Mouse (Mus musculus): Measurements from ENCODE around the gene Impdh2. TPM values are rescaled to one million over a fixed set of nuclear protein-coding genes. Genes with fewer than 3 reads are reported as not detected.

Impdh2 gene
- 10 to 100 TPM; 51.9 to 54.0 TPM for total RNA-seq (2021)
- long read RNA-seq, experiment 1, transcript Impdh2-201 (14 exons, 1,858 nt) = major isoform, 5 of 33 reads
- long read RNA-seq, experiment 1, partial matches to known transcripts = 2 of 33 reads
- long read RNA-seq, experiment 1, other reads (novel, unspliced or antisense) = 22 of 33 reads
- long read RNA-seq, experiment 2, transcript Impdh2-201 (14 exons, 1,858 nt) = major isoform, 11 of 51 reads
- long read RNA-seq, experiment 2, transcript Impdh2-206 (2 exons, 274 nt) = minor isoform, 5 of 51 reads
- long read RNA-seq, experiment 2, partial matches to known transcripts = 3 of 51 reads
- long read RNA-seq, experiment 2, other reads (novel, unspliced or antisense) = 32 of 51 reads

DNA sequence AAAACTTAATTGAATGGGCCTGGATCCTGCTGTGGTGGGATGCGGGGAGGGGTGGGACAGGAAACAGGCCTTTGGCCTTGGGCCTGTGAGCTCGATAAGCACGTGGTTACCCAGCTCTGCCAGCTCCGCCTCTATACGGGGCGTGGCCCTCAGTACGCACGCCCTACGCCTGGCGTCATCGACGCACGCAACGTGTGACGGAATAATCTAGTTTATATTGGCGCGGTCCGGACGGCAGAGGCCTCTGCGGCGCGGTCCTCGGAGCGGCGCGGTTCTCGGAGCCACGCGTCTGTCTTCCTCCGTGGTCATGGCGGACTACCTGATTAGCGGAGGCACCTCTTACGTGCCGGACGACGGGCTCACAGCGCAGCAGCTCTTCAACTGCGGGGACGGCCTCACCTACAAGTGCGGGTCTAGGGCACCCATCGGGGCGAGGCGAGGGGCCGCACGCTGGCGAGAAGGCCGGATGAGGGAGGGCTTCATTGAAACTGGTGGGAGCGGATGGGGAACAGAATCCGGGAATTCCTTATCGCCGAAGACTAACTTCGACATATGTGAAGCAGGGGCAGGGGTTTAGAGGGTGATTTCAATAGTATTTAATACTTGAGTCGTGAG, at the start of gene Impdh2:
Gene Impdh2 (plus strand): TSS at position 60 of the 615 bp plus-strand sequence.
- DNase-seq = peak; percentile 92

DNA sequence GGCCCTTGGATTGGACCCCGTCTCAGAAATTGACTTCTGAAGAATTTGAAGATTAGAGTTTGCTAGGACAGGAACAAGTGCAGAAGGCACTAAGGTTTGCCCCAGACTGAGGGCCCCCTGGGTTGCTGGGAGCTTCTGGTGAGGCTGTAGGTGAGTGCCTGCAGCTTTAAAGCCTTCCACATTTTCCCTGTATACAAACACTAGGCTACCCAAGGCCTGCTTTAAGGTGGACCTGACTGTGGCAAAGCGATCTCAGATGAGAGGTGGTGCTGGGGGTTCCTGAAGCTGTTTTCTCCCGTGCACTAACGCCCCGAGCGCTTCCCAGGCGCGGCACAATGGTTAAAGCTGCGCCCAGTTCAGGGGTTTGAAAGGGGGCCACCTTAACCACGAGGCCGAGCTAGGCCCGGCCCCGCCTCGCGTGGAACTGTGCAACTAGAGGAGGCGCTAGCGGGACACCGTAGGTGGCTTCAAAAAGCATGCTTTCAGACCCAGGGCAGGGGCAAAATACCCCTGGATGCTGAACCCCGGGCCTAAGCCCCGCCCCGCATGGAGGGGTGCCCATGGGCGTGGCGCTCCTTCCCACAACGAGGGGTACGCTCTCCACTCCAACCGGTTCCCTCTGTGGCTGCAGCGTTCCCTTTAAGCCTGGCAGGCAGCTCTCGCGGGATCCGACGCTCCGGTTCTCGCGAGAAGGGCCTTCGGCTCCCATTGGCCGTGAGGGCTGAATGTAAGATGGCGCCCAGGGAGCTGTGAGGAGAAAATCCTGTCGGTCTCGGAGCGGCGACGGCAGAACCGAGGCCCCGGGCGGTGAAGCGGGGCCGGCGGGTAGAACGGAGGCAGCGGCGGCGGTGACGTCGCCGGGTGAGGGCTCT, 43.5 kb upstream of the Impdh2 start, which contains the start of gene Qrich1:
Gene Qrich1 (plus strand): TSS at position 427 of the 872 bp plus-strand sequence.
- DNase-seq = peak; percentile 96

DNA sequence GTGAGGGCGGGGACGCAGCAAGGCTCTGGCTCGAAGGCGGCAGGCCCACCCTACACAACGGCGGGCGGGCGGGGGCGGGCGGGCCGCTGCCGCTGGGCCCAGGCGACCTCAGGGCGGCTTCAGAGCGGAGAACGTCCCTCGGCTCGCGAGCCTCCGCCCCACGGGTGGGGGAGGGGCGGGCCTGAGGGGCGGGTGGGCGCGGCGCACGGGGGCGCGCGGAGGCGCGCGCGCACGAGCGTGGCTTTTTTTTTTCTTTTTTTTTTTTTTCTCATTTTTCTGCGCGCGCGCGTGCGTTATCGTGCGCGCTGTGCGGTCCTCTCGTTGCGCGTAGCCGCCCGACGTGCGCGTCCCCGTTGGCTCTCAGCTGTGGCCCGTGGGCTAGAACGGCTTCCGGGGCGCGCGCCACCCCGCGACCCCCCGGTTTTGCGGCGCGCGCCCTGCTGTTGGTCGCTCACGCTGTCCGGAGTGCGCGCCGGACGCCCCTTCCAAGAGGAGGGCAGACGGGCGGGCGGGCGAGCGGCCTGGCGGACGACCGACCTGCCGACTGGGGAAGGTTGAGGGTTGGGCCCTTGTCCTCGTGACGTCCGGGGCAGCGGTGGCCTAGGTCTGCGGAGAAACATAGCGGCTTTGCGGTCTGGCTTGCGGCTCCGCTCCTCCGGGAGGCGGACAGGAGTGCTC, 42.7 kb upstream of the Impdh2 start:
- DNase-seq = peak; percentile 83

DNA sequence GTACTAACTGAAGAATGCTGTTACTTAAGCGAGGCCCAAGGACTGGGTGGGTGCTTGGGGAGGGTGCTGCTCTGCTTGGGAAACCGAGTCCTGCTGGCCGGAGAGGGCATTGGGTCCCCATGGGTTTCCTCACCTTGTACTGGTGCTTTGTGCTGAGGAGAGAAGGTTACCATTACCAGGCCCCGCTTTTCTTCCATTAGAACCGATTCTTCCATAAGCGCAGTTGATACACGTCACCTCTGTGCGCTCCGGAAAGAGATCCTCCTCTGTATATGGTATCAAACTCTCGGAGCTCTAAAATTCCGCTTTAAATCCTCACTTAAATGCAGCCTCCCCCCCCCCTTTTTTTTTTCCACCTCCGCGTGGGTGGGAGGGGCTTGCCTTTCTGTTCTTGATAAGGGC, 42.2 kb upstream of the Impdh2 start:
- no peak for DNase-seq

DNA sequence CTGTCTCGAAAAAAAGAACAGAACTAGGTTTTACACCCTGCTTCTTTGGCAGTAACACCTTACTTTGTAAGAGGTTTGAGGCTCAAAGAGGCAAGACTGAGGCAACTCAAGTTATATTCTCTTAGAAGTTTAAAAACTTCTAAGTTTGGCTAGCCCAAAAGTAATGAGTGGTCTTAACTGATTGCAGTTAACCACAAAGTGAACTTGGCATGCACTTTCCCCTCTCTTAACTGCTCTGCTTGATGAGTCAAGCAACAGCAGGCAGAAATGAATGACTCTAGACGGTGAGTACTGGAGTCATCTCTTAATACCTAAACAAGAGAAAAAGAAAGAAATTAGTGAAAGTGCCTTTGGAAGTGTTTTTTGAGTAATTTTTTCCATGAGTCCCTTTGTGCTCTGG, 38.5 kb upstream of the Impdh2 start:
- no peak for DNase-seq

DNA sequence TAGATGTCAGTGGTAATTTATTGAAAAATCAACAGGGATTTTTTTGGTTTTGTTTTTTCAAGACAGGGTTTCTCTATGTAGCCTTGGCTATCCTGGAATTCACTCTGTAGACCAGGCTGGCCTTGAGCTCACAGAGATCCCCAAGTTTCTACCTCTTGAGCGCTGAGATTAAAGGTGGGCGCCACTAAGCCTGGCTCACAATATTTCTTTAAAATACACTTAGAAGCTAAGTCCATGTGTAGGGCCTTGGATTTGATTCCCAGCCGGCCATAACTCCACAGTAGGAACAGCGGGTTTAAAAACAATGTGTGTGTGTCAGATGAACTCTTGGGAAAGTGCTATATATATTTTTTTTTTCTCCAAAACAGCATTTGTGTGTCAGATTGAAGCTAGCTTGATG, 36.7 kb upstream of the Impdh2 start:
- DNase-seq = no peak

DNA sequence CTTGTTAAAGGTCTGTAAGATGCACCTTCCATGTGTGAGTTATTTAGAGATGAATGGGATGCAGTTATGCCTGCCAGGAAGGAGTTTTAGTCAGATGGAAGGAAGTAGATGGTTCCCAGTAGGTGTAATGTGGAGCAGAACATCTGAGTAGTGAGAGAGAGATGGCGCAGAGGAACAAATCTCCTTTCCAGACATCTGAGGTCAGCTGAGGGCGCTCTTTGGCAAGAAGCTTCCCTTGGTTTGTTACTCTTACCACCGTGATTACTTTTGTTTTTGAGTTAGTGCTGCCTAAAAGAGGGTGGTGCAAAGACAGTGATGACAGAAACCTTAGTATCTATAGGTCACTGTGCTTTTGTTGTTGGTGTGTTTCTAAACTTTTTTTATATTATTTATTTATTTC, 34.7 kb upstream of the Impdh2 start:
- DNase-seq = no peak

DNA sequence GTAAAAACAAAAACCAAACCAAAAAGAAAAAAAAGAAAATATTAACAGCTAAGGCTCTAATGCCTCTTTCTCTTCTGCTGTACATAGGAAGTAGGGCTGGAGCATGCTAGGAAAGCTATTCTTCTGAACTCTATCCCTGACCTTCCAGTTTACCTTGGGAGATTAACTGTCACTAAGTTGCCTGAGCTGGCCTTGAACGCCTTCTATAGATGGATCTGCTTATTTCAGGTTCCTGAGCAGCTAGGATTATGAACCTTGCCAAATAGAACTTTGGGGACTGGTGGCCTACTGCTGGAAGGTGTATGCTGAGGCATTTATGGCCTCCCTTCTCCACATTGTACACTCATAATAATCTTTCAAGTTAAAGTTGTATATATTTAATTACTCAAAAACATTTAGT, 29.1 kb upstream of the Impdh2 start:
- no peak for DNase-seq

DNA sequence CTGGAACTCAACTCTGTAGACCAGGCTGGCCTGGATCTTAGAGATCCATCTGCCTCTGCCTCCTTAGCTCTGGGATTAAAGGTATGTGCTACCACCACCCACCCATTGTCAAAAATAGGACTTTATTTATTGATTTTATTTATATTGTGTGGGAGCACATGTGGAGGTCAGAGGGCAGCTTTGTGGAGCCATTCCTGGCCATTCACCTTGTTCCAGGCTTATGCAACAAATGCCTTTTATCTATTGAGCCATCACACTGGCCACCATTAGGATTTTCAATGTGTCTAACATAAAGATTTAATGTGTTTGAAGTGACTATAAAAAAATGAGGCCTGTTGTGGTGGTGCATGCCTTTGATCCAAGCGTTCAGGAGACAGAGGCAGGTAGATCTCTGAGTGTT, 28.6 kb upstream of the Impdh2 start:
- no peak for DNase-seq

DNA sequence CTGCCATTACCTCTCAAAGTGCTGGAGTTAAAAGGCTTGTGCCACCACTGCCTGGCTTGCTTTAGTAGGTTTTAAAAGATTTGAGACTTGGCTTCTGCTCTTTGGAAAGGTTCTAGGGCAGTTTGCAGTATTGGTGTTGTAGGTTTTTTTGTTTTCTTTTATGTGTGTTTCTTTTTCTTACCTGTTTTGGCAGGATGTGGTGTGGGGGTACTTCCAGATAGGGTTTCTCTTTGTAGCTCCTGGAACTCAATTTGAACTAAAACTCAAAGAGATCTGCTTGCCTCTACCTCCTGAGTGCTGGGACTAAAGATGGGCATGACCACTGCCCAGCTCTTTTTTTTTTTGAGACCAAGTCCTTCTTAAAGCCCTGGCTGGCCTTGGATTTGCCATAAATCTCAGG, 19.2 kb upstream of the Impdh2 start:
- no peak for DNase-seq

DNA sequence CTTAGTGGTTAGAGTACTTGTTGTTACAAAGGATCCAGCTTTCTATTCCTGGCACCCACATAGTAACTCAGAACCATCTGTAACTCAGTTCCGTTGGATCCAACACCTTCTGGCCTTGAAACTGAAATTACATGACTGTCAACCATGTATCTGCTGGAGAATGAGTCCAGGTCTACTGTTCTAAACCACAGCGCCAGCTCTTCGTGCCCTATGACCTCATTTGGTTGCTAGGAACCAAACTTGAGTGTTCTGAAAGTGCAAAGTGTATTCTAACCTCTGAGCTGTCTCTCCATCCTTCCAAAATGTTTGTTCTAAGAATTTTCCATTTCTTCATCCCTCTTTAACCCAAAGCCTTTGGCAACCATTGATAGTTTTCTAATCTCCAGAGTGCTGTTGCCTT, 14.1 kb upstream of the Impdh2 start:
- DNase-seq = no peak

DNA sequence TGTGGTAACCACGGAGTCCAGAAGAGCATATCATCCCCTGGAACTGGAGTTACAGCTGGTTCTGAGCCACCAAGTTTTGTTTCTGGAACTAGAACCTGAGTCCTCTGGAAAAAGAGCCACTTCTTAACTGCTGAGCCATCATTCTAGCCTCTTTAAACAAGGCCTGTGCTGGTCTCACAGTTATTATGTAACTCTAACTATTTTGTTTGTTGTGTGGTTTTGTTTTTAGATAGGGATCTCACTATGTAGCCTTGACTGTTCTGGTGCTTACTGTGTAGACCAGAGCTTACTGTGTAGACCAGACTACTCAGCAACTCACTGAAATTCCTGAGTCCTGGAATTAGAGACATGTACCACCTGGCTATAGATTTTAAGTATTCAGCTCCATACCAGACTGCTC, 13.2 kb upstream of the Impdh2 start:
- no peak for DNase-seq

DNA sequence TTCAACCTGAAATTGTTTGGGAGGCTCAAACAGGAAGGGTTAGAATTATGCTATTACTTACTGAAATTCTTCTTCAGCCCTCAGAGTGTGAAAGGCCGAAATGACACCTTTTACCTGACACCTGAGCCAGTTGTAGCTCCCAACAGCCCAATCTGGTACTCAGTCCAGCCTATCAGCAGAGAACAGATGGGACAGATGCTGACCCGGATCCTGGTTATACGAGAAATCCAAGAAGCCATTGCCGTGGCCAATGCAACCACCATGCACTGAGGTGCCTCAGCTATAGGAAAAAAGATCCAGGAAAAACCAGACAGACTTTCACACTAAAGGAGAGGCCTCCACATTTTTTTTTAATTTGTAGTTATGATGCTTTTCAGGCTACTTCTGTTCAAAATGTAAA, 917 bp upstream of the Impdh2 start:
- DNase-seq = no peak

DNA sequence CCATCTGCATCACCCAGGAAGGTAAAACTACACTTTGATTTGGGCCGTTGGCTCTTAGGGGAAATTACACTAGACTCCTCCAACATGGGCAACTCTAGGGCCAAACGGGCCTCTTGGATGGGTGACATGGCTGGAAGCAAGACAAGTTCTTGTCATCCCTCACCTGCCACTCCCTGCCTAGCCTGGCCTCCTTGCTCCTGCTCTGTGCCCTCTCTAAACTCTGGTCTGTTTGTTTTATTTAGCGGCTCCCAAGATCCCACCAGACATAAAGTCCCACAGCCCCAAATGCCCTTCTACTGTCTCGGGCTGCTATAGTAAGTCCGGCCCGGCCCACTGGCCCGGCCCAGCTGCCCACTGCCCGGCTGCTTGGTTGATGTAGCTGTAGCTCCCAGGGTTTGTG, 3.6 kb downstream of the Impdh2 start:
- no peak for DNase-seq

DNA sequence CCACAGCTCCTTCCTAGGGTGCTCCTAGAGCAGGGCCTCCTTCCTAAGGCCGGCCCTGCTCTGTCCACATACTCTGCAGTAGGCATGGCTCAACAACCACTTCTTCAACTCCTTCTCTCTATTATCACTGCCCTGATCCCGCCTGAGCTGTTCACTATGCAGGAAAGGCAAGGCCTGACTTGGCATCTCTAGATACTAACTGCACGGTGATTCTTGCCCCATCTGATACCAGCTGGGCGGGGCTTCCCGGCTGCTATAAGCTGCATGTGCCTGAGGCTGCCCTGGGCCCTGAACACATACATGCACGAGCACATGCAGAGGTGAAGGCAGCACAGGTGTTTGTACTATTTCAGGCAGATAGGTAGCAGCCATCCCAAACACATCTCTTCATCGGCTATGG, 4.0 kb downstream of the Impdh2 start:
- no peak for DNase-seq

DNA sequence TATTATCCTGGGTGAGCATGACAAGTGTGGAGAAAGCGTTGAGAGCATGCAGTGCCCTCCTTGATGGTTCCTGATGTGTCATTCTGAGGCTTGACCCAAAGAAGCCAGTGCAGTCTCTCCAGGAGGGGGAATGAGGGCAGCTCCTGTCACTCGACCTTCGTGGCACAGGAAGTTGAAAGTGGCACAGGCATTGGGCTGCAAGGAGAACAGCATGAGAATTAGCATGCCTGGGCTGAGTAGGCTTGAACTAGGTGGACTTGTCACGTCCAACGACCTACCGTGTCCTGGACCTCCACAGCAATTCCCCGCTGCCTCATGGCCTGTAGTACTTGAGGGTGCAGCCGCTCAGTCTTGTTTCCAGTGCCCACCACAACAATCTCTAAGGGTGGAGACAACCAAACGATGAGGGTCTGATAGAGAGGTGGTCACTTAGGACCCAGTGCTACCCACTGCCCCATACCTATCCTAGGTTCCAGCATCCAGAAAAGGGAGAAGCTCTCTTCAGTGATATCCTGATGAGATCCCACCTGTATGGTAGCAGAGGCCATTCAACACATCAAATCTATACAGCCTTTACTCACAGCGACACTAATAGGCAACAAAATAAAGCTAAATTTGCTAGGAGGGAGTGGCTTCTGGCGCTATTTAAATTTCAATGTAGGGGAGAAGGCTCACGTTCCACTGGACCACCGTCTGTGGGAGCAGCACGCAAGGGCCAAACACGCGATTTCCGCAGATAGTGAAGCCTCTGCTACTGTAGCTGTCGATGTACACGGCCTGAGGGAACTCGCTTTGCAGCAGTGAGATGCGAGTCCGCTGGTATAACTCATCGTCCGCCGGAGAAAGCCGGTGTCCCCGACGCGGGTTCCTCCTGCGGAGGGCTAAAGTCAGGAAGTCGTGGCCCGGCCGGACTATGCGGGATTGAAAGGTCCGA, 6.1 kb downstream of the Impdh2 start:
- DNase-seq = no peak

DNA sequence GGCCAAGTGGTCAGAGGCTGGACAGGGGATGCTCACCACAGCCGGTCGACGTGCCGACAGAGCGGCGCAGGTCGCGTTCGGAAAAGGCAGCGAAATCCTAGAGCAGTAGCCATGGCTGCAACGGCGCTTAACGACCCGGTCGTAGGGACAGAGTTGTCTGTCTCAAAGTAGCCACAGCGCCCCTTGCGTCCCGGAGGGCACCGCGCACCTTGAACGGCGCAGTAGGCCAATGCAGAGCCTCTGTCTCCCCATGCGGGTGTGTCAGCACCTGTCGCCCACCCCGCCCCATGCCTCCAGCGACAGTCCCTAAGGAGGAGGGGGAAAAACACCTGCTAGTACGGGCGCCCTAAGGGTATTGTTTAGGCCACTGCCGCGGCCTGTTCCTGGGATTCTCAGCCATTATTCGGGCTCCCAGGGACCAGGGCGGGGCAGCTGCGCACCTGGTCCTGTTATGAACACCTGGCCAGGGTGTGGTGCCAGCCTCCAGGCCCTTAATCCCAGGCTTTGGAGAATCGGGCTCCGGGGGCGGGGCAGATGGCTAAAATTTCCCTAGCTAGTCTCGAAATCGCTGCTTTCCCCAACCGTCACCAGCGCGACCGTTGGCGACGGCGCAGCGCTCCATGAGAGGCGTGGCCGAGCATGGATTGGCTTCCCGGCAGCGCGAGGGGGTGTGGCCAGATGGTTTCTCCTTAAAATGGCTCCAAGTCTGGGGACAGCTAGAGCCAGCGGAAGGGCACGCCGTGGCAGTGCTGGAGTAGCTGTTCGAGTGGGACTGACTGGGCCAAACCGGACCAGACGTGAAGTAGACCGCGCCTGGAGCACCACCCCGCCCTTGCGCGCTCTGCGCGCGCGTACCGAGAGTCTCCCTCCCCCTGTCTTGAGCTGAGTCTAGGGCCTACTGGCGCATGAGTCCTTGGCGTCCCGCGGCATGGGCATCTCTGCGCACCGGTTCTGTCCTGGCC, 7.0 kb downstream of the Impdh2 start, which contains the start of gene Ndufaf3:
Gene Ndufaf3 (minus strand): TSS at position 620 of the 962 bp plus-strand sequence.
- peak; percentile 93 for DNase-seq

DNA sequence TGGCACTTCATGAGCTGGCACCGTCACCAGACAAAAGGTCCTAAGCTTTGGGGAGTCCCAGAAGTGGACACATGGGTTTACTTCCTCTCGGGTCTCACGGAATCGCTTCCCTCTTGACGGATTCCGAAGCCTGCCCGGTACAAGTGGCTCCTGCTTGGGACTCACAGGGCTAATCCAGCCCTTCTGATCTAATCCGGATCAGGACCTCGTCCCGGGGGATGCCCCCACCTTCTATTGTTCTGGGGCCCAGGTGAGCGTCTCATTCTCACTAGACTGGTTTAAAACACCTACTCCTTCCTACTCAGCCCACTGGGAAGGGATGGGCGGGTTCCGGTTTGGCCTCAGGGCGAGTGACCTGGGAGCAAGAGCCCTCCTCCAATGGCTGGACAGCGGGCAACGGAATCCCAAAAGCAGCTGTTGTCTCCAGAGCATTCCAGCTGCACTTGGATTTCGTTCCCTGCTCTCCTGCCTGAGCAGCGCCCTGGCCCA, 7.9 kb downstream of the Impdh2 start:
- DNase-seq = peak; percentile 53

DNA sequence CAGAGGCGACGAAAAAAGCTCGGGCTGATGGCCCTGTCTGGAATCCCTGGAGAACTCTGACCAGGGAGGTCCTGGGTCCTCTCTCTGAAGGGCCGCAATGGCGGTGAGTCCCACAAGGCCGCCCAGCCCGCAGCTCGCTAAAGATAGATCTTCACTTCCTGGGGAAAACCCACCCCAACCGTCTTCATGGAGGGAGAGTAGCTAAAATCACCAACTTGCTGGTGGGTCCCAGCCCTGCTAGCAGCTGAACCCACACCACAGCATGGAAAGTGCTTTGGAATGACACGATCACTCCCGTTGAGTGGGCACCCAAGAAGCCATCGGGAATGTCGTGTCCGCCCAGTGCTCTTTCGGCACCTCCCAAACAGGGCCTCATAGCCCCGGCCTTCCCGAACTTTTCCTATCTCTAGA, 8.4 kb downstream of the Impdh2 start:
- no peak for DNase-seq
